Mouse (Mus musculus) monocyte, adult 59 days (primary cell): Measurements from ENCODE around the gene Bysl. TPM values are rescaled to one million over a fixed set of nuclear protein-coding genes. Genes with fewer than 3 reads are reported as not detected.

ENCODE experiments used
- total RNA-seq, 2 experiments: library from RNA; stranded (reverse); gene quantifications; one replicate each; pipeline ENCODE4 v1.2.4; 2023

The Bysl gene
- 10 to 100 TPM in 1 of 2 experiments, 1 to 10 TPM in 1; 9.5 to 10.5 TPM for total RNA-seq

DNA sequence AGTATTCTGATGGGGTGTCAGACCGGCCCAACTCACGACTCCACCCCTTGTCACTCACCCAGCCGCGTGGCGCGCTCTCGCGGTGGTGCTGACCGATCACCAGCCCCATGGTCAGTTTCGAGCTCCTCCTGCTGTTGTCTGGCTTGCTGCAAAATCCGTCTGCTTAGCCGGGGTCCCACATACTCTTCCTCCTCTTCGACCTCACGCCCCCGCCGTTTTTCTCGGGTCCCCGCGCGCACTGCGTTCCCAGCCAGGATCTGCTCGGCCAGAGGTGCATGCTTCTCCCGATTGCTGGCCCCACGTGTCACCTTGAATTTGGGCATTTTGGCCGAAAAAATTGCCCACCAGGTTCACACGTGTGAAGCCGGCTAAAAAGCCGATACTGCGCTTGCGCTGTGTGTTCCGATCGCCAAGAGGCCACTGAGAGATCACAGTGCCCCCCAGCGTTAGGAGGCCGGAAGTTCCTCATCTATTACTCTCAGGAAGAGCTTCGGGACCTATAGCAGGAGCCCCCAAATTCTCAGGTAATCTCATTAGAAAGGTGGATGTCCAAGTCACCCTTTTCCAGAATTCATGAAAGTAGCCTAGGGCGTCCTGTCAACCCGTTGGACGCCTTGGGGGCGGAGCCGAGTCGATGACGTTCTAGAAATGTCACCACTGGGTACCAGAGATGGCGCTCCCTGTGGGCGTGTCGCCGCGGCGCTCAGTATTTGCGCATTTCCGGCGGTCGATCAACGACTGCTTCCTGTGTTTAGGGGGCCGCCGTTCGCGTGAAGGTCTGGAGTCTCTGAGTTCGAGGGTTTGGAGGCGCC, at the start of gene Bysl, which contains the start of the genes Med20 and Gm20517:
Gene Bysl (minus strand): TSS at position 644 of the 812 bp plus-strand sequence.
Gene Med20 (plus strand): TSS at position 734 of the 812 bp plus-strand sequence.
Gene Gm20517 (plus strand): TSS at position 741 of the 812 bp plus-strand sequence.

DNA sequence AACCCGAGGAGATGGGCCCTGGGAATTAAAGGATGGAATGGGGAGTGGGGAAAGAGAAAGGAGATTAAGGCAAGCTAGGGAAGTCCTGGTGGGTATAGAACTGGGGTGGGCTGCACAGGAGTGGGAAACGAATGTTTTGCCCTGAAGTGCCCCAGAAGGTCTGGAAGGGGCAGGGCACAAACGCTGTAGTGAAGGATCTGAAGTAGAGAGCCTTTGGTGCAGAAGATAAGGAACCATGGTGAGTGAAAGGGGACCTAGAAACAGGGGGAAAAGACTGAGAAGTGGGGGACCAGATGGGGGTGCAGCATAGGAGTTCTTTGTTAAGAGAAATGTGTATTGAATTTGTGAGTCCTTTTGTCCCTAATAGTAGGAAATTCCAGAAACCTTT, 19.4 kb upstream of the Bysl start, which contains the start of gene Usp49:
Gene Usp49 (plus strand): TSS at position 13 of the 388 bp plus-strand sequence.

Other genes with a start within 250 kb of the Bysl start
- 10 to 100 TPM; 15.0 to 17.6 TPM for gene Mrps10, start 242.6 kb downstream of the Bysl start, total RNA-seq
- 1 to 10 TPM in 1 of 2 experiments, under 1 TPM in 1; 0.52 to 1.2 TPM for gene Guca1b, start 226.1 kb downstream of the Bysl start, total RNA-seq
- 10 to 100 TPM; 10.5 to 14.1 TPM for gene Guca1a, start 210.9 kb downstream of the Bysl start, total RNA-seq
- gene AI661453, start 174.9 kb downstream of the Bysl start, total RNA-seq = not detected
- gene 1700001C19Rik, start 174.1 kb downstream of the Bysl start, total RNA-seq = not detected
- gene Taf8, start 109.2 kb downstream of the Bysl start, total RNA-seq = 10 to 100 TPM; 33.7 to 39.5 TPM
- 100 to 1,000 TPM; 266 to 307 TPM for gene Ccnd3, start 106.4 kb downstream of the Bysl start, total RNA-seq
- gene Med20, start 90 bp upstream of the Bysl start, total RNA-seq = 10 to 100 TPM; 45.3 to 50.6 TPM
- 1 to 10 TPM; 1.9 to 2.5 TPM for gene Gm20517, start 97 bp upstream of the Bysl start, total RNA-seq
- 1 to 10 TPM; 3.5 to 6.4 TPM for gene Usp49, start 19.2 kb upstream of the Bysl start, total RNA-seq
- gene Tomm6, start 76.9 kb upstream of the Bysl start, total RNA-seq = 100 to 1,000 TPM; 187 to 200 TPM
- gene Frs3, start 77.5 kb upstream of the Bysl start, total RNA-seq = 1 to 10 TPM; 1.5 to 1.8 TPM
- gene Gm21981, start 83.0 kb upstream of the Bysl start, total RNA-seq = not detected
- gene Prickle4, start 83.2 kb upstream of the Bysl start, total RNA-seq = 1 to 10 TPM; 1.9 to 2.1 TPM
- gene Pgc, start 115.3 kb upstream of the Bysl start, total RNA-seq = not detected
- gene Tfeb, start 125.5 kb upstream of the Bysl start, total RNA-seq = 100 to 1,000 TPM; 123 to 146 TPM
- gene Mdfi, start 223.2 kb upstream of the Bysl start, total RNA-seq = not detected